ENCODE assay signal across 13 mouse cellular contexts in genomic region chr6:144339554-144339953, GRCm38 (mm10).
DNase-seq lines count a peak whose midpoint lies in the region; ATAC-seq and TF ChIP-seq lines count a peak whose summit lies in the region.
"Had no signal": no experiment of that assay in that cellular context is flagged by ENCODE, and none has a peak within 500 bp of the region (broad histone marks: within the 10 kb centered on the region; RNA-seq: fewer than 3 reads in every experiment).

No protein-coding gene starts in this region.

- H3K36me3 ChIP-seq in kidney, adult 2 months (ENCODE audit: control insufficient read depth, insufficient read depth, low read length) = no peaks in the 10 kb centered on the region
- no peaks in the 10 kb centered on the region for H3K36me3 ChIP-seq in megakaryocyte, embryonic 14.5 days (replicated peaks; ENCODE audit: low read length)
- H3K36me3 ChIP-seq in midbrain, embryonic 14.5 days (ENCODE audit: control insufficient read depth, insufficient read depth, low read length) = no peaks in the 10 kb centered on the region
- H3K36me3 ChIP-seq: embryonic facial prominence, embryonic 15.5 days; midbrain, embryonic 15.5 days had no signal

- H3K27ac ChIP-seq in kidney, adult 2 months (ENCODE audit: insufficient read depth, low read depth, low read length) = no peak overlapping the region
- no peak overlapping the region for H3K27ac ChIP-seq in midbrain, embryonic 14.5 days (replicated peaks; ENCODE audit: low read depth, low read length)
- H3K27ac ChIP-seq: embryonic facial prominence, embryonic 15.5 days; midbrain, embryonic 15.5 days had no signal

- H3K4me2 ChIP-seq in midbrain, embryonic 14.5 days (ENCODE audit: low read length) = no peak overlapping the region
- H3K4me2 ChIP-seq: embryonic facial prominence, embryonic 15.5 days; midbrain, embryonic 15.5 days had no signal

- no peak for TF ChIP-seq POLR2A in kidney, adult 2 months (IDR thresholded peaks at IDR 0.05; ENCODE audit: low read depth, low read length)

- TF ChIP-seq CTCF in kidney, adult 2 months (conservative IDR thresholded peaks at IDR 0.05; ENCODE audit: insufficient read depth, insufficient read length, low read depth, low read length) = peak; percentile 24; the same call in 1 of the 2 replicates

- H3K4me1 ChIP-seq in kidney, adult 2 months (ENCODE audit: control insufficient read depth, insufficient read depth, low read length) = no peaks in the 10 kb centered on the region
- H3K4me1 ChIP-seq in megakaryocyte, embryonic 14.5 days = no peaks in the 10 kb centered on the region
- H3K4me1 ChIP-seq in midbrain, embryonic 14.5 days (ENCODE audit: control insufficient read depth, insufficient read depth, low read length) = peaks cover 10% of the 10 kb centered on the region; the same call in 1 of the 2 replicates
- H3K4me1 ChIP-seq: embryonic facial prominence, embryonic 15.5 days had no signal

- no peak overlapping the region for H3K9ac ChIP-seq in midbrain, embryonic 14.5 days (replicated peaks; ENCODE audit: low read length)
- H3K9ac ChIP-seq: embryonic facial prominence, embryonic 15.5 days; midbrain, embryonic 15.5 days had no signal

- ATAC-seq in megakaryocyte, adult 5-6 weeks (ENCODE audit: poor library complexity, severe bottlenecking) = no peak
- no peak for ATAC-seq in midbrain, embryonic 14.5 days (ENCODE audit: low FRiP score, low TSS enrichment)
- ATAC-seq: midbrain, embryonic 15.5 days had no signal

- no peak for DNase-seq in kidney, adult 2 months
- DNase-seq in kidney, postnatal 14 days = no peak
- peak; percentile 53 for DNase-seq in R1 (ENCODE audit: low read depth, low spot score)
- peak; percentile 7 for DNase-seq in testis, postnatal 14 days (ENCODE audit: low spot score)
- no peak for DNase-seq in midbrain, embryonic 14.5 days
- DNase-seq: adrenal gland, adult 2 months; cerebellum, adult 9-10 months; lung, postnatal 4 days; thymus, adult 18-20 months had no signal

- peaks cover 24% of the 10 kb centered on the region for H3K9me3 ChIP-seq in megakaryocyte, embryonic 14.5 days
- peaks cover 5% of the 10 kb centered on the region for H3K9me3 ChIP-seq in midbrain, embryonic 14.5 days (ENCODE audit: control insufficient read depth, low read length)
- H3K9me3 ChIP-seq: embryonic facial prominence, embryonic 15.5 days; midbrain, embryonic 15.5 days had no signal

- H3K4me3 ChIP-seq in kidney, adult 2 months (ENCODE audit: insufficient read depth, low read depth, low read length) = no peak overlapping the region
- H3K4me3 ChIP-seq in megakaryocyte, embryonic 14.5 days (replicated peaks) = peak overlapping the region; percentile 50
- H3K4me3 ChIP-seq in midbrain, embryonic 14.5 days (replicated peaks; ENCODE audit: low read depth, low read length) = no peak overlapping the region
- H3K4me3 ChIP-seq: embryonic facial prominence, embryonic 15.5 days; midbrain, embryonic 15.5 days had no signal

- H3K27me3 ChIP-seq in kidney, adult 2 months (replicated peaks; ENCODE audit: control insufficient read depth, insufficient read depth, low read length) = no peaks in the 10 kb centered on the region
- H3K27me3 ChIP-seq in megakaryocyte, embryonic 14.5 days (replicated peaks) = no peaks in the 10 kb centered on the region
- H3K27me3 ChIP-seq in midbrain, embryonic 14.5 days (ENCODE audit: control insufficient read depth, insufficient read depth, low read length) = peaks cover 4% of the 10 kb centered on the region; the same call in 1 of the 2 replicates
- H3K27me3 ChIP-seq: embryonic facial prominence, embryonic 15.5 days; midbrain, embryonic 15.5 days had no signal

- 89% methylated on average over 3 of the region's 3 CpGs for WGBS in kidney, adult 2 months
- WGBS in midbrain, embryonic 14.5 days = 99% methylated on average over 3 of the region's 3 CpGs

Comparison
In these comparisons a context has a peak if more than half of its experiments do, and no peak if none do; other contexts are left out.
1. DNase-seq: peak in R1 (single experiment) and testis, postnatal 14 days (single experiment); none in kidney, adult 2 months (single experiment), kidney, postnatal 14 days (single experiment) and midbrain, embryonic 14.5 days (single experiment).